Mouse (Mus musculus): ENCODE results near the gene Cnbp. TPM values are rescaled to one million over a fixed set of nuclear protein-coding genes. Genes with fewer than 3 reads are reported as not detected.

Cnbp gene
- polyA plus RNA-seq, 1 experiment from 2014 or later, result 452 TPM

DNA sequence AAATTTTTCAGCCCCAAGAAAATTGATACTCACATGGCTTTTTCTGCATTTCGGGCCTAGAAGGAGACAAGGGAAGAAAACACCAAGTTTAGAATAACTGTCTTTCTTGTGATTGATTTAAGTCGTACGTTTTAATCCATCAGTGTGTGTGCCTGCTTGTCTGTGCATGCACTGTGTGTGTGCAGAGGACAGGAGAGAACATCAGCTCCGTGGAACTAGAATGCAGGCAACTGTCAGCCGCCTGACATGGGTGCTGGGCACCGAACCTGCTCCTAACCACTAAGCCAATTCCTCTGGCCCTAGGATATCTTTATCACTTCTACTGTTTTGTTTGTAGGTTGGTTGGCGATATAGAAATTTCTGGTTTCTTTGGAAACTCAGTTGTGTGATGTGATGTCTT, 15.2 kb downstream of the Cnbp start, which contains the start of gene Gm45140:
Gene Gm45140, minus strand, starts transcription at position 101 of the 400 bp plus-strand sequence.
- H3K4me3 ChIP-seq (ENCODE audit: low read depth, low read length), result no peak within 1 kb of the TSS
- 91% methylated on average over 7 of the region's 7 CpGs for WGBS (ENCODE audit: insufficient replicate concordance)
- H3K36me3 ChIP-seq (replicated peaks; ENCODE audit: insufficient read depth, low read length), result peaks cover 13% of the 10 kb centered on the region
- no peak within 1 kb of the TSS for H3K4me2 ChIP-seq (ENCODE audit: low read depth, low read length)
- H3K27ac ChIP-seq (ENCODE audit: low read depth), result no peak within 1 kb of the TSS
- no peak for ATAC-seq
- no peak within 1 kb of the TSS for H3K9ac ChIP-seq (replicated peaks)
- no peak for DNase-seq
- peaks cover 12% of the 10 kb centered on the region for H3K4me1 ChIP-seq (ENCODE audit: insufficient read depth)
- no peak for TF ChIP-seq EP300 (IDR thresholded peaks at IDR 0.05; ENCODE audit: low read depth)
- H3K9me3 ChIP-seq (ENCODE audit: low read length), result no peaks in the 10 kb centered on the region
- H3K27me3 ChIP-seq (ENCODE audit: insufficient read depth, low read length), result no peaks in the 10 kb centered on the region

DNA sequence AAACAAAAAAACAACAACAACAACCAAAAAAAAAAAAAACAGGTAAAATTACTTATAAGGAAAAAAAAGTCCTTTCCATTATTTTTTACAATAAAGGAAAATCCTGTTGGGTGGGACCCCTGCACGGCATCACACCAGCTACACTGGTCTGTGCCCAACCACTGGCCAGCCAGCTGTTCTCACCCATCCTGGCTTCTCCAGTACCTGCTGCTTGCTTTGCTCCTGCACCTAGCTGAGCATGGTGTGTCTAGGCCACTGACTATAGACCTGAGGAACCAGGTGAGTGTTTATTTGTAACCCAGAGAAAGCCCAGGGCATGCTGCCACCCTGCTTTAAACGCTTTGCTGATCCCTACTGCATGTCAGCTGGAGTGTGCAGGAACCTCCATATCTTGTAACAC, 30.5 kb downstream of the Cnbp start:
- Histone ChIP-seq H3K36me3 (replicated peaks; ENCODE audit: insufficient read depth, low read length) (peaks cover 73% of the 10 kb centered on the region), H3K4me2 (ENCODE audit: low read depth, low read length) (no peak overlapping the region), H3K9ac (replicated peaks) (no peak overlapping the region), H3K27me3 (ENCODE audit: insufficient read depth, low read length) (no peaks in the 10 kb centered on the region), H3K4me3 (ENCODE audit: low read depth, low read length) (no peak overlapping the region), H3K4me1 (ENCODE audit: insufficient read depth) (no peaks in the 10 kb centered on the region), H3K27ac (ENCODE audit: low read depth) (no peak overlapping the region), H3K9me3 (ENCODE audit: low read length) (no peaks in the 10 kb centered on the region)
- no peak for DNase-seq
- ATAC-seq, result no peak
- no peak for TF ChIP-seq CTCF (IDR thresholded peaks at IDR 0.05; ENCODE audit: low read depth)
- TF ChIP-seq EP300 (IDR thresholded peaks at IDR 0.05; ENCODE audit: low read depth), result no peak
- WGBS (ENCODE audit: insufficient replicate concordance), result 94% methylated on average over 2 of the region's 2 CpGs

DNA sequence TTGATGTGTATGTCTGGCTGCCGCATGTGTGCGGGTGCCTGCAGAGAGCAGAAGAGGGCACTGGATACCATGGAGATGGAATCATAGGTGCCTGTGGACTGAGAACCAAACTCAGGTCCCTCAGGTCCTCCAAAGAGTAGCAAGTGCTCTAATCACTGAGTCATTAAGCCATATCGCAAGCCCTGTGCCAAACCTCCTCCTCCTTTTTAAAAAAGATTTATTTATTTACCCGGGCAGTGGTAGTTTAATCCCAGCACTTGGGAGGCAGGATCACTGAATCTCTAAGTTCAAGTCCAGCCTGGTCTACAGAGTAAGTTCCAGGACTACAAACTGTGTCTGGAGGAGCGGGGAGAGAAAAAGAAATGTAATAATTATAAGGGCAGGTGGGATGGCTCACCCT, 36.4 kb downstream of the Cnbp start:
- TF ChIP-seq CTCF (IDR thresholded peaks at IDR 0.05; ENCODE audit: low read depth) (no peak), EP300 (IDR thresholded peaks at IDR 0.05; ENCODE audit: low read depth) (no peak)

DNA sequence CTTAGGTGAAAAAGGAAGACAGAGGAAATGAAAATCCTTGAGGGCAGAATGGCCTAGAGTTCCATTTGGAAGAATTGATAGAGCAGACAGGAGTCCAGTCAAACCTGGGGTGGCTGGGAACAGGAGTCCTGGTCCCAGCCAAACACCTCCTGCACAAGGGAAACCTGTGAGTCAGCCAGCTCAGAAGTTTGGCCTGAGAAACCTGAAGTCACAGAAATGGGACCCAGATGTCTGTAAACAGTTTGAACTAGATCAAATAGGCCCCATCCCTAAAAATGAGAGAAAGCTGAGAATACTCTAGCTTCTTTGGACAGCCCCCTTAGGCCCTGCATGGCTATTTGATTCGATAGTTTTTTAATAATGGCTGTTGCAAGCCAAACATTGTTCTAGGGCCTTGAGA, 38.2 kb downstream of the Cnbp start:
- Histone ChIP-seq H3K4me1 (ENCODE audit: insufficient read depth) (peaks cover 28% of the 10 kb centered on the region), H3K36me3 (replicated peaks; ENCODE audit: insufficient read depth, low read length) (peaks cover 21% of the 10 kb centered on the region), H3K27me3 (ENCODE audit: insufficient read depth, low read length) (no peaks in the 10 kb centered on the region), H3K4me2 (ENCODE audit: low read depth, low read length) (peak overlapping the region; percentile 72), H3K9me3 (ENCODE audit: low read length) (no peaks in the 10 kb centered on the region), H3K4me3 (ENCODE audit: low read depth, low read length) (peak overlapping the region; percentile 97), H3K27ac (ENCODE audit: low read depth) (peak overlapping the region; percentile 100), H3K9ac (replicated peaks) (peak overlapping the region; percentile 93)
- DNase-seq (no peak), ATAC-seq (no peak)
- TF ChIP-seq EP300 (IDR thresholded peaks at IDR 0.05; ENCODE audit: low read depth), result no peak
- TF ChIP-seq CTCF (IDR thresholded peaks at IDR 0.05; ENCODE audit: low read depth), result no peak
- 87% methylated on average over 1 of the region's 1 CpGs for WGBS (ENCODE audit: insufficient replicate concordance)

More for the DNA sequence above, 36.4 kb downstream of the Cnbp start:
- Histone ChIP-seq H3K9ac (replicated peaks) (no peak overlapping the region), H3K27me3 (ENCODE audit: insufficient read depth, low read length) (no peaks in the 10 kb centered on the region), H3K4me3 (ENCODE audit: low read depth, low read length) (no peak overlapping the region), H3K27ac (ENCODE audit: low read depth) (no peak overlapping the region), H3K36me3 (replicated peaks; ENCODE audit: insufficient read depth, low read length) (peaks cover 34% of the 10 kb centered on the region), H3K4me1 (ENCODE audit: insufficient read depth) (peaks cover 15% of the 10 kb centered on the region), H3K9me3 (ENCODE audit: low read length) (no peaks in the 10 kb centered on the region), H3K4me2 (ENCODE audit: low read depth, low read length) (no peak overlapping the region)
- 86% methylated on average over 5 of the region's 5 CpGs for WGBS (ENCODE audit: insufficient replicate concordance)
- no peak for DNase-seq
- ATAC-seq, result no peak

DNA sequence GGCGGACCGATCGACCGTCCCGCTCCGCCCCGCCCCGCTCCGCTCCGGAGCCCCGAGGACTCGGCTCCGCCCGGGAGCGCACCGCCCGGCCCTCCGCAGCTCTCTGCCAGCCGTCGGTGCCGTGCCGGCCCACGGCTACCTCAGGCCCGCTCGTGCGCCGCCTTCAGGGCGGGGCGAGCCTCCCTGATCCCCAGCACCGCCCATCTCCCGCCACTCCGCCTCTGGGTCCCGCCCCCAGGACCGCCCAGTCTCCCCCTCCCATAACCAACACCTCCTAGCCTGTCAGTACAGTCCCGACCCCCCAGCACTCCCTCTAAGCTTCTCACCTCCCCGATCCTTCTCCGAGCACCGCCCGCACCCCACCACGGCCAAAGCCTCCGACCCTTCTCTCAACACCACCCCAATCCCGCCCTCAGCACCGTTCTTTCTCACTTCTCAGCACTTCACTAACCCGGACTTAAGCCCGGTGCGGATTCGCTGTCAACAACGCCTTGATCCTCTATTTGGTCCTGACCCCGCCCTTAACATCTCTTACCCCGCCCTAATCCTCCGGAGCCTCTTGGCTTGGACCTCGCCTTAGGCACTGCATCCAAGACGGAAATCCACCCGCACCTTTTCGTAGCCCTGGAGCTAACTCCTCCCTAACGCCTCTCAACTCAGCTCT, 39.1 kb downstream of the Cnbp start, which contains the start of gene Rab43:
Gene Rab43, minus strand, starts transcription at position 490 of the 664 bp plus-strand sequence.
- H3K9me3 ChIP-seq (ENCODE audit: low read length), result no peaks in the 10 kb centered on the region
- H3K27me3 ChIP-seq (ENCODE audit: insufficient read depth, low read length), result no peaks in the 10 kb centered on the region
- WGBS (ENCODE audit: insufficient replicate concordance), result 2% methylated on average over 36 of the region's 56 CpGs
- H3K4me2 ChIP-seq (ENCODE audit: low read depth, low read length), result peak within 1 kb of the TSS; percentile 72
- peak within 1 kb of the TSS; percentile 93 for H3K9ac ChIP-seq (replicated peaks)
- 0 out of 2 replicates have a peak, but pooled peaks have one; percentile 8 for TF ChIP-seq EP300 (IDR thresholded peaks at IDR 0.05; ENCODE audit: low read depth)
- peak; percentile 58 for TF ChIP-seq CTCF (IDR thresholded peaks at IDR 0.05; ENCODE audit: low read depth)
- DNase-seq (peak; percentile 97), ATAC-seq (peak; percentile 86)
- H3K4me1 ChIP-seq (ENCODE audit: insufficient read depth), result peaks cover 36% of the 10 kb centered on the region
- H3K36me3 ChIP-seq (replicated peaks; ENCODE audit: insufficient read depth, low read length), result peaks cover 19% of the 10 kb centered on the region; the same call in 1 of the 2 replicates
- peak within 1 kb of the TSS; percentile 100 for H3K27ac ChIP-seq (ENCODE audit: low read depth)
- peak within 1 kb of the TSS; percentile 97 for H3K4me3 ChIP-seq (ENCODE audit: low read depth, low read length)

DNA sequence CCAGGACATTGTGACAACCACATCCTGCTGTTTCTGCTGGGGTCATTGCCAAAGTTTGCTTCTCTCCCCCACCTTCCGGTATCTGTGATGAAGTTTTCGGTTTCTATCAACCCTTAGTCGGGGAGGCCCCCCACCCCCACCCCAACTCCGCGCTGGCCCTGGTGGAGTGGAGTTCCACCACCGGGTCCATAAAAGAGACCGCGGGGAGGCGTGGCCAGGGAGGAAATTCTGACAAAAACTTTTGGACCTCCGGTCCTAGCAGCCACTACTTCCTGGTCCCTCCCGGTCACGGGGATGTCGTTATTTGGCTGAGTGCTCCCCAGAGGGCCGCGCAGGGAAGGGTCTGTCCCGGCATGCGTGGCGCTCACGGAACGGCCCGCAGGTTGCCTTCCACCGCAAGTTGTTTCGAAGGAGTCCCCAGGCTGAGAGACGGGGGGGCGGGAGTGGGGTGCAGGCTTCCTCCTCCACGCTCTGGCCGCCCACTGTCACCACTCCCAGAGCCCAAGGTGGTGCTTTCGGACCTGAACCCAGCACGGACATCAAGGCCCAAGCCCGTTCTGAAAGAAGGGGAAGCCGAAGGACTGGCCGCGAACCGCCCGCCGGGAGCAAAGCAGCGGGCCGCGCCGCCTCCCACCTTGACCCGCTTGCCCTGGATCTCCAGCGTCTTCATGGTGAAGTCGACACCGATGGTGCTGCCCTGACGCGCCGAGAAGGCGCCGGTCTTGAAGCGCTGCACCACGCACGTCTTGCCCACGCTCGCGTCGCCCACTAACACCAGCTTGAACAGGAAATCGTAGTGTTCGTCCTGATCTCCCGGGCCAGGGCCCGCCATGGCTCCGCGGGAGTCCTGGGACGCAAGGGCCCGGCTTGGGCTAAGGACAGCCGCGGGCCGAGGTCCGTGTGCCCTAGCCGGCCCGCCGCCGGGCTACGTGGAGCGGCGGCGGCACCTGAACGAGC, 39.9 kb downstream of the Cnbp start:
- DNase-seq (peak; percentile 87), ATAC-seq (peak; percentile 18)
- WGBS (ENCODE audit: insufficient replicate concordance), result 2% methylated on average over 77 of the region's 77 CpGs
- H3K4me3 ChIP-seq (ENCODE audit: low read depth, low read length), result peak overlapping the region; percentile 97
- peak overlapping the region; percentile 100 for H3K27ac ChIP-seq (ENCODE audit: low read depth)
- H3K27me3 ChIP-seq (ENCODE audit: insufficient read depth, low read length), result no peaks in the 10 kb centered on the region
- peak overlapping the region; percentile 93 for H3K9ac ChIP-seq (replicated peaks)
- peaks cover 16% of the 10 kb centered on the region; the same call in 1 of the 2 replicates for H3K36me3 ChIP-seq (replicated peaks; ENCODE audit: insufficient read depth, low read length)
- peak overlapping the region; percentile 72 for H3K4me2 ChIP-seq (ENCODE audit: low read depth, low read length)
- TF ChIP-seq EP300 (IDR thresholded peaks at IDR 0.05; ENCODE audit: low read depth), result peak; percentile 60; the same call in 1 of the 2 replicates
- no peak for TF ChIP-seq CTCF (IDR thresholded peaks at IDR 0.05; ENCODE audit: low read depth)
- no peaks in the 10 kb centered on the region for H3K9me3 ChIP-seq (ENCODE audit: low read length)
- H3K4me1 ChIP-seq (ENCODE audit: insufficient read depth), result peaks cover 40% of the 10 kb centered on the region
